Mouse (Mus musculus) heart, adult 18-20 months (tissue): ENCODE measurements around the gene Tdp1. TPM values are rescaled to one million over a fixed set of nuclear protein-coding genes. Genes with fewer than 3 reads are reported as not detected.

Experiments
- DNase-seq, 2 experiments: peaks; one replicate each; pipeline ENCODE4 v3.0.0; 2021 to 2022; ENCODE audit warnings: mixed read lengths in 1 of 2
- long read RNA-seq, 2 experiments: library from polyadenylated mRNA; stranded (forward); transcript quantifications; one replicate each; pipeline ENCODE4 v2.0.0; 2021
- total RNA-seq, 2 experiments: library from RNA; stranded (reverse); gene quantifications; 2 replicates each; pipeline ENCODE4 v1.2.3; 2021

Gene Tdp1
- total RNA-seq = 10 to 100 TPM in 1 of 2 experiments, 1 to 10 TPM in 1; 8.8 to 10.5 TPM
- long read RNA-seq, experiment 1, transcript Tdp1-207 (16 exons, 2,036 nt) = major isoform, 13 of 18 reads
- long read RNA-seq, experiment 1, partial matches to known transcripts = 0 of 18 reads
- long read RNA-seq, experiment 1, other reads (novel, unspliced or antisense) = 3 of 18 reads
- long read RNA-seq, experiment 2, partial matches to known transcripts = 0 of 6 reads
- long read RNA-seq, experiment 2, other reads (novel, unspliced or antisense) = 1 of 6 reads

DNA sequence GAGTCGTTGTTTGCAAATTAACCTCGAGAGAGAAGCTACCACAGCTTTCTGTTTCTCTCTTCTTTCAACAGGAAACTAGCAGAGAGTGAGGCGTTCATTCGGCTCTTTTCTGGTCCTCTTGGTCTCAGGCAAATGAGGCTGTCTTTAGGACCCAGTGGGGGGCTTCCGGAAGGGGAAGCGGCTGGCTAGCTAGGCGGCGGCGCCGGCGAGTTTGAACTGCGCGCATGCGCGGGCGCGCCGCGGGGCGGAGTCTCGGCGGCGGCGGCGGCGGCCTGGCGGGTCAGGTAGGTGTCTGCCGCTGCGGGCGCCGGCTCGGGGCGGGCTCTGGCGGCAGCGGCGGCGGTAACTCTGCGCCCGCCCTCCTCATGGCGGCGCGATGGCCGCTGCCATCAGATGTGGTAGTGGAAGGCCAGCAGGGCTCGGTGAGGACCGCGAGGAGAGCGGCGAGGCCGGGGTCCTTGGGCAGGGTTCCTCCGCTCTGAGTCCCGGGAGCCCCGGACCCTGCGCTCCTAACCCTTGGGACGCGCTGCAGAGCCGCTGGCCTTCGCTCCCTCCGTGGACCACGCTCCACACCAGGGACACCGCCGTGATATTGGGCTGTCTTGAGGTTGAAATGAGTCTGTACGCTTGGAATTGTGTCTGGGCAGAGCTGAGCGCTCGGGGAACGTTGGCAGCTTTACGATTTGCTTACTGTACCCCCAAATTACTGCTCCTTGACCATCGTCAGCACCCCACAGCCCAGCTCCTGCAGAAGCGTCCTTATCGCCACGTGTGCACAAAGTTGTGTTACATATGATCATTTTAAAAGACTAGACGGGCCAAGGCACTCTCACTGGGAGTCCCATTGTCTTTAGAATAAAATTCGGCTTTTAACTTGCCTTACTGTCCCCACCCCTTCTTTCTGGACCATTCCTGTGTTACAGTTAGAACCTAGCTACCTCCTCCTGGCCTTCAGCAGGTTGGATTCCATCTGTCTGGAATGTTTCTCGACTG lies at the start of gene Tdp1, which contains the start of gene Efcab11:
Gene Tdp1, plus strand, starts transcription at position 249 of the 993 bp plus-strand sequence.
Gene Efcab11, minus strand, starts transcription at position 171 of the 993 bp plus-strand sequence.
- peak; percentile 93 to 95 for DNase-seq

DNA sequence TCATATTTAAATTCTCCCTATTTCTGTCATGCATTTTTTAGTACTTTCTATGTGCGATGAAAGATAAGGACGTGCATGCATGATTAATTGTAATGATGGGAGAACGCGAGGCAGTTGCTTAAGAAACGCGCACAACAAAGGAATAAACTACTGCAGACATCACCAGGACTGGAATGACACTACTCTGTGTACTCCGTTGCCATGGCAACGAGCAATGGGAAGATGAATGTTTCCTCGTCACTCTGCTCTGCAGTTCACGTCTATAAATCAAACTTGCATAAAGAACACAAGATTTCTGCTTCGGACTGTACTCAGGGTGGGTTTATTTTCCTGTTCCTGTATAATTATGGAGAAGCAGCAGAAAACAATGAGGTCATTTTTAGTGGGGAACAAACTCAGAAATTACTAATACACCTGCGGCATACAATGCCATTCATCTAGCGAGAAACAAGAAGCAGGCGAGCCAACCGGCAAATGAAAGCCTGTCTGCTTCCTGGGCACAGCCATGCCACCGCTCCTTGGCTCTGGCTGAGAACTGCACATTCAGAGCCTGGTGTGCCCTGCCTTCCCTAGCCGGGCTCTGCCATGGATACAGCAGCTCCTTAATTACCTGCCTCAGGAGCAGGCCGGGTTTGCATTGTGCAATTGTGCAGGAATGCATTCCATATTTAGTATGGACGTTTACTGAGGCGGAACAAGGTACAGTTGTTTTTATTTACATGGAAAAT lies 47.7 kb upstream of the Tdp1 start:
- peak; percentile 17 to 32 for DNase-seq

DNA sequence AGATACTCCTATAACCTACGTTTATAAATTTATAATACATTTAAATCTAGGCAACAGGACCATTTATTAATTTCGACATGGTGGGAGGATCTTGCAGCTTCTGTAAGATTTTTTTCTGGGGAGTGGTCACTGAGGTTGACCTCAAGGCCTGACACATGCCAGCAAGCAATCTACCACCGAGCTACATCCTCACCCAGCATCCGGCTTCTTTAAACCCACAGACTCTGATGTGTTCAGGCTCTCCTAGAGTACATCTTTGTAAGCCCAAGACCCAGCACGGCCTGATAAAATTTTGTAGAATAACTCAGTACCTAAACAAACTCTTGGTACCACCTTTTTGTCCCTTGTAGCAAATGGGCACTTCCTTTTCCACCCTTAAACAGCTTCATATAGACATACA lies 46.8 kb upstream of the Tdp1 start:
- DNase-seq = no peak

DNA sequence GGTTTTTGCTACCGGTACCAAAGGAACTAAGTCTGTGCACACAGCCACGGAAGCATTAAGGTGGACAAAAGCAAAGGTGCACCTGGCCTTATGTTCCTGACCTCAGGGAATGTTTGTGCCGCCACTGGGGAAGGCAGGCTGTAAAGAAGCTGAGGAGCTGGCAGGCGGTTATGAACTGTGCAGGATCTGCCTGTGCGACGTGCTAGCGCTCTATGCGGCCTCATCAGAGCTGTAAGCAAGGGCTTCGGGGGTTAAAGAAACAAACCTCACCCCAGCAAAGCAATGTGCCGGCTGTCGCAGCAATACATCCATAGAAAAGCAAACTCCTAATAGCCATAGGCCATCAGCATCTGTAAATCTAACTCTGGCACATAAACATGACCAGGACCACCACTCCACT lies 46.2 kb upstream of the Tdp1 start:
- no peak for DNase-seq

DNA sequence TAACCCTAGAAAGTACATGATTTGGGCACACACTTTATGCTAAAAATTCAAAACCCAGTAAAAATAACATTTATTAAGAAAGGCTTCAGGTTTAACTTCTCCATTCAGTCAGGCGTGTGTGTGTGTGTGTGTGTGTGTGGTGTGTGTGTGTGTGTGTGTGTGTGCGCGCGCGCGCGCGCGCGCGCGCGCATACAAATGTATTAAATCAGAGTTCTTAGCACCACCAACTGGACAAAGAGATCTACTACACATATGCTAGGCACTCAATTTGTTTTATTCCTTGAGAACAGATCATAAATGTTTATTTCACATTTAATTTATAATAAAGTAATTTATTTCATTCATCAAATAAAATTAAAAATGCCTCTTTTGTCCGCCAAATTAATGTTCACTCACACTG lies 45.6 kb upstream of the Tdp1 start:
- peak in 1 of 2 experiments; percentile 30 for DNase-seq

DNA sequence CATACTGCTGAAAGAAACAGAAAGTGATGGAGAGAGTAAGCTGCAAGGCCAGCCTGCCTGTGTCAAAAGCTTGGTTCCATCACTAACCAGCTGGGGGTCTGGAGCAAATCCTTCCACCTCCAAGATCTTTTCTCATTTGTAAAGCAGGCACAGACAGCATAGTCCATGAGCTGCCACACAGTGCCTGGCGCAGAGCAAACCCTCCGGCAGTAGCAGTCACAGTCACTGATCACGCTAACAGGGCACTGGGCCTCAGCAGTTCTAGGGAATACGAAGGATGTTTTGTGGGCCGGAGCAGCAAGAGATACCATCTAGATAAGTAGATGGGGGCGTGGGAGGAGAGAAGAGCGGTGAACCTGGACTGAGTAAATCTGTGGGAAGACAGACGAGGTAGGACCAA lies 39.4 kb upstream of the Tdp1 start:
- DNase-seq = no peak

DNA sequence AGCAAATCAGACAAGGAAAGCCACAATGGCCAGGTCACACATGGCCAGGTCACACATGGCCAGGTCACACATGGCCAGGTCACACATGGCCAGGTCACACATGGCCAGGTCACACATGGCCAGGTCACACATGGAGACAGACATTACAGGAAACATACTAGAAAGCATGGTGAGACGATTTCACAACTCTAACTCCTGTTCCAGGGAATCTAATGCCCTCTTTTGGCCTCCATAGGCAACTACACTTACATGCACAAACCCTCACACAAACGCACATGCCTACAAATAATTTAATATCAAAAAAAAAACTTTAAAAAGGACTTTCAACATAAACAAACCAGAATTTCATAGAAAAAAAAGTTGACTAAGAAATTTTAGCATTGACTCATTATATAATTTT lies 34.3 kb upstream of the Tdp1 start:
- no peak for DNase-seq

DNA sequence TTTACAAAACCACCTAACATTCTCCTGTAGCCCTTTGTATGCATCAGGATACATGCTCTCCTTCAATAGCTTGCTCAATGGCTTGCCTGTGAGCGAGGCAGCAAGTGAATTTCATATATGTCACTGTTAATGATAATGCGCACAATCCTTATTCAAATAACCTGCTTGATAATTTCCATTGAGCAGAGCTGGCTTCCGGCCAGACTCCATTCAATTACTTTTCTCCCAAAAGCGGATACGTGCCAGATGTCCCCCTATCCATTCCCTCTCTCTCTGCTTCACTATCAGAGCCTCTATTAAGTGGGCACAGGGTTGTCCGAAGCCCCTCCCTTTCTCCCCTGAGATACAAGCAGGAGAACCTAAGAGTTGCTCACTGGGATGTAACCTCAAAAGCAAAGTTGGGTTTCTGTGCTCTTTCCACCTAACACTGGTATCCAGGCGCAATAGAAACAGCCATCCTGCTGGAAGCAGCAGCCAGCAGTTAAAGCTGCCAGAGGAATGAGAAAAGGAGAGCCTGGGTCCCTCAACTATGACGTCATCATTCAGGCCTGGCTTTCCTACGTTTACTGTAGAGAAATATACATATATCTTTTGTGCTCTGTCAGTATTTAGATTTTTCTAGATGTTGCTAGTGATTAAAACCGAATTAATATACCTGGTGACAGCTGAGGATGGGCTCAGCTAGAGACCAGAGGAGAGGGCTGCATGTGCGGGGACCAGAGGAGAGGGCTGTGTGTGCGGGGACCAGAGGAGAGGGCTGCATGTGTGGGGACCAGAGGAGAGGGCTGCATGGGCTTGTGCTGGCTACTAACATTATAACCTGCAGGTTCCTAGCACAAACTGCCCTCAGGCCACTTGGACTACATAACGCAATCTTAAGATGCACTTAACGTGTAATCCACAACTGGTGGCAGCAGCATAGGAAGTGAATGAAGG lies 30.7 kb upstream of the Tdp1 start:
- no peak for DNase-seq

DNA sequence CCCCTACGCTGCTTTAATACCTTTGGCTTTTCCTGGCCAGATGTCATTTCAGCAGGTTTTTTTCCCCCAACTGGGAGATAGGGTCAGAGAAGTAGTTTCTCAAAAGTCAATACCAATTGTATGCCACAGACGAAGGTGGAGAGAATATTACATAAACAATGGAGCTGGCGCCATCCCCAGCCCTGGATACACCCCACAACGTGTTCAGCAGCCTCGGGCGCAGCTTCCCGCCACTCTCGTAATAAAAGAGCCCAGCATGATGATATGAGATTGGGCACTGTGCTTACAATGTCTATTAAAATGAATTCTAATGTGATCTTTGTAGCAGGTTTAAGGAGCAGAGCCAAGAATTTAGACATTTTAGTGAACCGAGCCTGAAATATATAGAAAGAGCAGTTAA lies 28.3 kb upstream of the Tdp1 start:
- no peak for DNase-seq

DNA sequence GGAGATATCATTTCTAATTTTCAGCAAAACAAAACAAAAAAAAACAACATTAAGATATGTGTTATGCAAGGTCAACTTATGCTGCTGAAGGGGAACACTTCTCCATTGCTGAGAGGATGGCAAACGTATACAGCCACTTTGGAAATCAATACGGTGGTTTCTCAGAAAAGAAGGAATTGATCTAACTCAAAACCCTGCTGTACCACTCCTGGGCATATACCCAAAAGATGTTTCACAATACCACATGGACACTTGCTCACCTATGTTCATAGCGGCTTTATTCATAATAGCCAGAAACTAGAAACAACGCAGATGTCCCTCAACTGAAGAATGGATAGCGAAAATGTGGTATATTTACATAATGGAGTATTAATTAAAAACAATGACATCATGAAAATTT lies 25.7 kb upstream of the Tdp1 start:
- DNase-seq = no peak

DNA sequence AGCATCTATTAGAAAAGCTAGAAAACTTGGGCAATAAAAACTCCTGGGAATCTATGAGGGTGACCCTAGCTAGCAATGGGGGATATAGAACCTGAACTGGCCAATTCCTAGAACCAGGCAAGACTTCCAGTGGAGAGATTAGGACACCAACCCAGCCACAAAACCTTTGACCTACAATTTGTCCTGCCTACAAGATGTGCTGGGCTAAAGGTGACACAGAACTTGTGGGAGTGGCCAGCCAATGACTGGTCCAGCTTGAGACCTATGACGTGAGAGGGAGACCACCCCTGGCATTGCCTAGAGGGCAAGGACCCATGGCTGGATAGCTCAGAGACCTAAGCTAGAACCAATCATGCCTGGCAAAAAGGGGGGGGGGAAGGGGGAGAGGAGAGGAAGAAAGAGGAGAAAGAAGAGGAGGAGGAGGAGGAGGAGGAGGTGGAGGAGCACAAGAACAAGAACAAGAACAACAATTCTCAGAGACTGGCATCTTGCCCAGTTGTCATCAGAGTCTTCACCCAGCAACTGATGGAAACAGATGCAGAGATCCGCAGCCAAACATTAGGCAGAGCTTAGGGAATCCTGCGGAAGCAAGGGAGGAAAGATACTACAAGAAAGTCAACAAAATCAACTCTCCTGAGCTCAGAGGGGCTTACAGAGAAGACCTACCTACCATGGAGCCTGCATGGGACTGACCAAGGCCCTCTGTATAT lies 24.8 kb upstream of the Tdp1 start:
- no peak for DNase-seq

DNA sequence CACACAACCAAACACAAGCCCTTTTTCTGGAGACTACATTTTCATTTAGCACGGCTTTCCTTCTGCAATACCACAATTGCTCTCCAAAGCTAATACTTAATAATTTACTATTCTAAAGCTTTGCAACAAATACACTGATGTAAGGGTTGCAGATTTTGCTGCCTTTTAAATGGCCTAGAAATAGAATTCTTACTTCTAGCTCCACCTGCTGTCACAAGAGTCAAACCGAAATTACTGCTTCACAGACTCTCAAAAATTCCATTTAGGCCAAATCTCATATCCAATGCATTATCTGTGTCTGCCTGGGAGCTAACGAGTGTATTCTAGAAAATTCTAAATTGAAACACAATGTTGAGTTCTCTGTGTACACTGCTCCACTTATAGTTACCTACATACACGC lies 23.3 kb upstream of the Tdp1 start:
- DNase-seq = peak in 1 of 2 experiments; percentile 14

DNA sequence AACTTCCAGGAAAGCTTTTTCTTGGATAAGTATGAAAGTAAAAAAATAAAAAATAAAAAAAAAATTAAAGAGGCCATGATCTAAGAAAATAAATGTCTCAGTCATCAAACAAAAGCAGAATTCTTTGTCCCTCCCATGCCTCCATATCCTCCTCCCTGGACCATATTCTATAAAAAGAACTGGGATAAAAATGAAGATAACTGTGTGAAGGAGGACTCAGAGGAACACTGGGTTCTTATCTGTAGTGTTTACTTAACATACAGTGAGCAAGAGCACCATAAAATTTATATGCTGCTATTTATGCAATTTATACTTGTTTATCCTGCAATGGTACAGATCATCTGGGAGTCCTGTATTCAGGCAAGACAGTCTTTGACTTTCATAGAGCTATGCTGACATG lies 19.7 kb upstream of the Tdp1 start:
- DNase-seq = no peak

DNA sequence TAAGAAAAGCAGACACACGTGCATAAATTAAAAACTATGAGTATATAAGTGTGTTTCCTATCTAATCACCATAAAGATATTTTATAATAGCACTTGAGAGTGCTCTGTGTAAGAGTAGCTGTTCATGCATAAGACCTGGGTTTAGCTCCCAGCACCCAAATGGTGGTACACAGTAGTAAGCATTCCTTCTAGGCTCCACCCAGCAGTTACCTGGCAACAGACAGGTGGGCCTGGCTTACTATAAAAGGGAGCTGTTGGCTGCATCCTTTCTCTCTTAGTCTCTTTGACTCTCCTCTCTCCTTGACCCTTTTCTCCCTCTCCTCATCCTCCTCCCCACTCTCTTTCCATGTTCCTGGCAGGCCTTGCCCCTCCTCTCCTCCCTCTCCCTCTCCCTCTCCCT lies 15.5 kb upstream of the Tdp1 start:
- no peak for DNase-seq

DNA sequence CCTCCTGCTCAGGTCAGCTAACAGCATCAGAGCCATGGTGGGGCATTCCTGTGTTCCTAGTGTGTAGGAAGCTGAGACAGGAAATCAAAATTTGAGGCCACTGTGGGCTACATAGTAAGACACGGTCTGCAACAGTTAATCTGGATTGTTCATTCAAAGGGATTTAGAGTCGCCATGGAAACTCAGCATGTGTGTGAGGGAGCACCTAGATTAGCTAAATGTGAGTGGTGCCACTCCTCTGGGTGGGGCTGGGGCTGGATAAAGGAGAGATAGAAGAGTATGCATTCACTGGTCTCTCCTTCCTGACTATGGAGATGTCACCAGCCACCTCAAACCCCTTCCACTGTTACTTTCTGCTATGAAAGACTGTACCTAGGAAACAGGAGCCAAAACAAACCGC lies 10.9 kb upstream of the Tdp1 start:
- no peak for DNase-seq

DNA sequence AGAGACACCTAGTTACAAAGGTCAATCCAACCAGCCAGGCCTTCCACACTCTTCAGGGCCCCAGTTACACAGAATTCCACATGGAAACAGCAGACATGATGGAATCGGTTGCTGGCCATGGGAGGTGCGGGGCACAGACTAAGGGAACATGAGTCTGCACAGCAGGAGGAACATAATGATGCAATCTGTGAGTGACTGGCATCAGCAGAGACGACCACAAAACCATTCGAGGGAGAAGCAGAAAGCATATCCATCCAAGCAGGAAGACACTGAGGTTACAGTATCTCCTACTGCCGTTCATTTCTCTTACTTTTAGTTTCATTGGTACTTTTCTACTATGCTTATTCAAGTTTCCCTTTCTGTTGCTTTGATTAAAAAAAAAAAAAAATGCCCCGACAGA lies 9.7 kb upstream of the Tdp1 start:
- DNase-seq = no peak

DNA sequence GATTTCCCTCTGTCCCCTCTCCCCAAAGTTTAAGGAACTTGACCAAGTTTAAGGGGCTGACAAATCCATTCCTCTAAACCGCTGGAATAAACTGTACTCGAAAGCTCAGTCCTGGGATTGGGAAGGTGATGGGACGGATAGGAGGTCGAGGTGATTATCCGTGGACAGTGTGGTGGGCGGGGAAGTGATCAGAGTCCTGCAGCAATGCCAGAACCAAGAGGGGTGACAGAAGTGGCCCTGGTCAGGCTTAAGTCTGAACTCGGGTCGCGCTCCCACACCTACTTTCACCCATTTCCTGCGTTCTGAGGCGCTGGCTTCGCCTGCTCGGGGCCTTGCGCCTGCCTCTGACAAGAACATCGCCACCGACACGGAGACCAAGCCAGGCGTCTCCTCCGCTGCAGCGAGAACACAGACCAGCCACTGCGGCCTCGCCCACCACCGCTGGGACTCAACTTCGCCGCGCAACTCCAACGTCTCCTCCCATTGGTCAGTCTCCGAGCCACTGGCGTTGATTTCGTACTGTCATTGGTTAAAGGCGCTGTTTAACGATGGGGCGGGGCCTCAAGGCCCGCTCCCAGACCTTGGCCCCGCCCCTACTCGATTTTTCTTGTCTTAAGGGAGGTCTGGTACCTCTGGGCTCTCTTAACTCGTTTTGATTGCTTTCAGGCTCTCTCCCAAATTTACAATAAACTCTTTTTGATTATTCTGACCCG lies 1.2 kb upstream of the Tdp1 start:
- peak; percentile 92 to 93 for DNase-seq

DNA sequence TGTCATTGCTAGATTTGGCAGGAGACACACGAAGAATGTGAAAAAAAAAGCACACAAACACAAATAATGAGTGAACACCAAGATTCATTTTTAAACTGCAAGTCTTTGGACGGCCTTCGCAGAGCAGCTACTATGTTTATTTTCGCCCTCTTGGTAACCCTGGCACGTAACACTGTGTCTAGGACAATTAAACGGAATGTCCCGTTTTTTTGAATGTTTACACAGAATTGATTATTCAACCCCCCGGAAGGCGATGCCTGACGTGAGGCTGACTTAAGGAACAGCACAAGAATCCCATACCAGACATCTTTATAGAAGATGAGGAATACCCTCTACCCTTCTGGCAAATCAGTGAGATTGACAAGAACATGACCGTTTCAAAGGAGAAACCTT lies 608 bp upstream of the Tdp1 start:
- peak in 1 of 2 experiments; percentile 15 for DNase-seq

DNA sequence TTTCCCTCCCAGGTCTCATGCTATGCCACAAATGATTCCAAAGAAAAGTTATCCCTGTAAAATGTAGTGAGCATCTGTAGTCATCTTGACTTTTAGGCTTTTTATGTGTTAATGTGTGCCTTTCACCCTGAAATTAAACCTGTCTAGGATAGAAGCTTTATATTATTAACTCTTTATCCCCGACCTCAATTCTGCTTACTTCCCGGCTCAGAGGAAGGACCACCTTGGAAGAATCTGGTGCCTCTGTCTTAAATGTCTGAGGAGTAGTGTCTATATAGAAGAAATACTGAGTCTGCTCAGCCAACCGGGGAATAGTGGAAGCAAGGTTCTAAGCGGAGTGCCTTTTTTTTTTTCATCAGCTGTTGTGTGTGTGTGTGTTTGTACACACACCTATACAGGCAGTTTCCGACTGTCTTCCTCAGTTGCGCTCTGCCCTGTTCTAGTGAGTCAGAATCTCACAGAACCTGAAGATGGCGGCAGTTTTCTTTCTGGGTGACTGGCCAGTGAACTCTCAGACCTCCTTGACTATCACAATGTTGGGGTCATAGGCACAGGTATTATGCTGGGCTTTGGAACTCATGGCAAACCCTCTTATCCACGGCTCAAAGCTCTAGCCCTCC lies 1.1 kb downstream of the Tdp1 start:
- no peak for DNase-seq

DNA sequence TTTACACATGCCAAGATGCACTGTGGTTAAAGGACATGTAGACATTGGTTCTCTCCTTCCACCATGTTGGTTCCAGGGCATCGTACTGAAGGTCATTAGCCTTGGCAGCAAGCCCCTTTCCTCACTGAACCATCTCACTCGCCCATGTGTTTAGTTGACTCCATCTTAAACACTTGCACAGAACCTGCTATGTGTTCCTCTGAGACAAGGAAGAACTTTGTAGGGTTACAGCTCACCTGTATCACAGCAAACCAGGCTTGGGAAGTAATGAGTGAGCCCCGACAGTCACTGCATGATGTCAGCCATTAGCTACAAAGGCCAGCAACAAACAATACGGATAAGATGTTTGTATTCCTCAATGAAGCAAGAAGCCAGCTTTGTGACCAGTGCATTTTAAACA lies 13.5 kb downstream of the Tdp1 start:
- no peak for DNase-seq
